Mouse (Mus musculus): Measurements from ENCODE around the gene Sez6l.

DNA sequence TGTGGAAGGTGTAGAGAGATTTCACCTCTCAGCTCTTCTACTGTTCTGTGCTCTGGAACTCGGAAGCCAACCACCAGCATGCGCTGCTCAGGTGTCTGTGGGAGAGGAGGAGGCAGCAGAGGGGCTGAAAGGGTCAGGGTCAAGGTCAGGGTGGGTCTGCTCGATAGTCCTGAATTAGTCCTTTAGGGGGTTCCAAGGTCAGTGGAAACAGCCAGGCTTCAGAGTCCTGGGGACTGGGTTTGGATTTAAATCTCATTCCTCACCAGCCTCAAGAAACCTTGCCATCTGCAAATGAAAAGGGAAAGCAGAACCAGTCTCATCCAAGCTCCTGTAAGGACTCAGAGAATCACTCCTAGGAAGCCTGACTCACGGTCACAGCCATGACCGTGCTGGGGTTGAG lies 67.1 kb downstream of the Sez6l start:
- no peak for TF ChIP-seq CTCF (conservative IDR thresholded peaks at IDR 0.05 in 1 of 2, IDR thresholded peaks at IDR 0.05 in 1 of 2; ENCODE audit: low read depth in 2 of 2, low read length in 2 of 2)
- no peak for TF ChIP-seq POLR2A (IDR thresholded peaks at IDR 0.05; ENCODE audit: low read depth, low read length)
- TF ChIP-seq POLR2AphosphoS2 (IDR thresholded peaks at IDR 0.05; ENCODE audit: low read depth, low read length), result no peak
- TF ChIP-seq TBP (conservative IDR thresholded peaks at IDR 0.05; ENCODE audit: low read depth, low read length), result no peak
- no peak for TF ChIP-seq MXI1 (IDR thresholded peaks at IDR 0.05; ENCODE audit: low read depth, low read length)
- TF ChIP-seq ZC3H11A (IDR thresholded peaks at IDR 0.05; ENCODE audit: low read depth, low read length), result no peak
- TF ChIP-seq BHLHE40 (IDR thresholded peaks at IDR 0.05; ENCODE audit: low read depth, low read length), result no peak
- no peak for TF ChIP-seq JUN (IDR thresholded peaks at IDR 0.05; ENCODE audit: insufficient read depth, low read depth, low read length)
- no peak for TF ChIP-seq UBTF (IDR thresholded peaks at IDR 0.05; ENCODE audit: low read depth, low read length)
- TF ChIP-seq USF2 (conservative IDR thresholded peaks at IDR 0.05; ENCODE audit: low read depth, low read length), result no peak
- TF ChIP-seq ZNF384 (IDR thresholded peaks at IDR 0.05; ENCODE audit: low read depth, low read length), result no peak
- no peak for TF ChIP-seq MYC (IDR thresholded peaks at IDR 0.05; ENCODE audit: low read depth, low read length)
- TF ChIP-seq CHD1 (IDR thresholded peaks at IDR 0.05; ENCODE audit: low read depth, low read length), result no peak
- no peak for TF ChIP-seq EP300 (IDR thresholded peaks at IDR 0.05; ENCODE audit: low read length)
